Mouse (Mus musculus): ENCODE data around the gene Kank1. TPM values are rescaled to one million over a fixed set of nuclear protein-coding genes. Genes with fewer than 3 reads are reported as not detected.

Kank1 gene
- polyA plus RNA-seq, 1 experiment: not detected

DNA sequence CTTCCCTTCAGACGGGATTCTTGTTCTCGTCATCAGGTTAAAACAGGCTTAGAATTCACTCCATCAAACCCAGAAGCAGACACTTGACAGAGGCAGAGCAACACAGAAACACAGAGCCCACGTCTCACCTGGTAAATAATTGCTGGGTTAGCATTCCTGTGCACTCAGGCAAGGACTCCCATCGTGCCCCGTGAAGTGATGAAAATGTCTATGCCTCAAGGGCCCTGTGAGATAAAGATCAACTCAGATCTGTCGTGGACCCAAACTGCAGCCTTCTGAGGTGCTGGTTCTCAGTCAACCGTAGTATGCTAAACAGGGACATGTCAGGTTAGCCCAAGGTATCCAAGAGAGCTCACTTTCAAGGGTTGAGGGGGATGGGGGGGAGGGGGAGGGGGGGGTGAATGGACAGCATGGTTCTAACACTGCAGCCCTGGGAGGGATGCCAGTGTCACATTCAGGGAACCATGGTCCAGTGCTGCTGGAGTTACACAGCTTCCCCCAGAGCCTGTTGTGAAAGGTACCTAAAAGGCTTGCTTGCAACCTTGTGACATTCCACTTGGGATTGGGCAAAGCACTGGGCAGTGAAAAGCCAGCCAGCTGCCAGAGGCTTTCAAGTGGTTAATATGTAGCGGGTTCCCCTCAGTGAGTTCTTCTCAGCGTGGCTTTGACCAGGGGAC lies 14.7 kb upstream of the Kank1 start:
- no peak overlapping the region for H3K27ac ChIP-seq (ENCODE audit: insufficient read depth, low read depth, low read length)
- H3K4me1 ChIP-seq (ENCODE audit: control insufficient read depth, insufficient read depth, low read length): no peaks in the 10 kb centered on the region
- TF ChIP-seq CTCF (IDR thresholded peaks at IDR 0.05; ENCODE audit: low read depth, low read length): no peak
- no peak for TF ChIP-seq POLR2A (IDR thresholded peaks at IDR 0.05; ENCODE audit: borderline replicate concordance, low read depth, low read length)
- no peak overlapping the region for H3K4me3 ChIP-seq (ENCODE audit: insufficient read depth, low read length)

DNA sequence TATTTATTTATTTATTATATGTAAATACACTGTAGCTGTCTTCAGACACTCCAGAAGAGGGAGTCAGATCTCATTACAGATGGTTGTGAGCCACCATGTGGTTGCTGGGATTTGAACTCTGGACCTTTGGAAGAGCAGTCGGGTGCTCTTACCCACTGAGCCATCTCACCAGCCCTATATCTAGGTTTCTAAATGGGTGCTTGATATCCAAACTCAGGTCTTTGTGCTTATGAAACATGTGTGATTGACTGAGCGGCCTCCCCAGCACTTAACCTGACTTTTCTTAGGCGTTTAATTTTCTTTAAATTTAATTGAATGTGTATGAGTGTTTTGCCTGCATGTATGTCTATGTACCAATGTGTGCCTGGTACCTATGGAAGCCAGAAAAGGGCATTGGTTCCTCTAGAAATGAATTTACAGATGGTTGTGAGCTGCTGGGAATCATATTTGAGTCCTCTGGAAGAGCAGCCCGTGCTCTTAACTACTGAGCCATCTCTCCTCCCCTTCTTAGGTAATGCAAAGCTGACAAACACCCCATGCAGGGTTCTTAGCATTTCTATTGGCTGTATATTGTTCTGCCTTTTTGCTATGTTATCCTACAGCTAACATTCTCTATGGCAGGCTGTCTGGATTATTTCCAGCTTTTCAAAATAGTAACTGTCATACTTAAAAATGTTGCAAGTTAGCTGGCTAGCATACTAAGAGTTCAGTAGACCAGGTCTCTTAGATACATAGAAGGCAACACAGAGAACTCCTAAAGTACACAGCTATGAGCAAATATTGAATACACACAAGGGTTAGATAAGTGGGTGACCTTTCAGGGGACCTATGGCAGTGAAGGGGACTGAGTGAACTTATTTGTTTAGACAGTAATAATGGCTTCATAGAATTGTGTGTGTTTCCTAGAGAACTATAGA lies 6.5 kb upstream of the Kank1 start:
- no peak overlapping the region for H3K27ac ChIP-seq (ENCODE audit: insufficient read depth, low read depth, low read length)
- no peak for TF ChIP-seq CTCF (IDR thresholded peaks at IDR 0.05; ENCODE audit: low read depth, low read length)
- no peak overlapping the region for H3K4me3 ChIP-seq (ENCODE audit: insufficient read depth, low read length)

DNA sequence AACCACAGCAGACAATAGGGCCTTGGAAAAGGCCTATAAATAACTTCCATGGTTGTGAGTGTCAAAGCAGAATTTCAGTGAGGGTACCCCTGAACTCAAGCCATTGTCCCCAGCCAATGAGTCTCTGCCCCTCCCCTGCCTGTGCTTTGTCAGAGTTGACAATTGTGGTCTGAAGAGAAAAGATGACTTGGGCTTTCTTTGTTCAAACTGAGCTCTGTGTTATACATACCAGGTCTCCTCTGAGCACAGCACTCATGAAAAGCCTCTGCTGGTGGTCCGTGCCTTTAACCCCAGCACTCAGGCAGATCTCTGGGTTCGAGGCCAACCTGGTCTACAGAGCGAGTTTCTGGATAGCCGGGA lies 5.8 kb upstream of the Kank1 start:
- no peak for TF ChIP-seq POLR2A (IDR thresholded peaks at IDR 0.05; ENCODE audit: borderline replicate concordance, low read depth, low read length)
- TF ChIP-seq CTCF (IDR thresholded peaks at IDR 0.05; ENCODE audit: low read depth, low read length): no peak
- H3K27ac ChIP-seq (ENCODE audit: insufficient read depth, low read depth, low read length): no peak overlapping the region
- no peak overlapping the region for H3K4me3 ChIP-seq (ENCODE audit: insufficient read depth, low read length)
- H3K4me1 ChIP-seq (ENCODE audit: control insufficient read depth, insufficient read depth, low read length): no peaks in the 10 kb centered on the region; the same call in 1 of the 2 replicates

More for the DNA sequence above, 6.5 kb upstream of the Kank1 start:
- H3K4me1 ChIP-seq (ENCODE audit: control insufficient read depth, insufficient read depth, low read length): no peaks in the 10 kb centered on the region; the same call in 1 of the 2 replicates

DNA sequence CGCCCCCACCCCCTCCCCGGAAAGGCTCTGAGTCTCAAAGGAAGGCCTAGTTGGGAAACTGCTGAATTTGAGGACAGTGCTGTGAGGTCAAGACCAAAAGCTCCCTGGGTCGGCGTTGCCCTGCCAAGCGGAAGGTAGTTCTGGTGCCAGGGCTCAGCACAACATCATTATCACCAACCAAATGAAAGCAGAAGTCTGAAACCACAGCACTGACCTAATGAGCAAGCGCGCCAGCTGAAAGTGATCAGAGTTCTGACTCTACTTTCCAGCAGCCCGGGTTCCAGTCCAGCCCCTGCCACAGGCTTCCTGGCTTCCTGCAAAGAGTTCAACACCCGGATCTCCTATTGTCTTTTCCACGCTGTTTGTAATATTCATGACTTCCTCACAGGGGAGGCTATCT lies 4.7 kb upstream of the Kank1 start:
- H3K4me3 ChIP-seq (ENCODE audit: insufficient read depth, low read length): no peak overlapping the region
- TF ChIP-seq CTCF (IDR thresholded peaks at IDR 0.05; ENCODE audit: low read depth, low read length) (no peak), POLR2A (IDR thresholded peaks at IDR 0.05; ENCODE audit: borderline replicate concordance, low read depth, low read length) (no peak)
- H3K27ac ChIP-seq (ENCODE audit: insufficient read depth, low read depth, low read length): no peak overlapping the region
- H3K4me1 ChIP-seq (ENCODE audit: control insufficient read depth, insufficient read depth, low read length): no peaks in the 10 kb centered on the region; the same call in 1 of the 2 replicates

DNA sequence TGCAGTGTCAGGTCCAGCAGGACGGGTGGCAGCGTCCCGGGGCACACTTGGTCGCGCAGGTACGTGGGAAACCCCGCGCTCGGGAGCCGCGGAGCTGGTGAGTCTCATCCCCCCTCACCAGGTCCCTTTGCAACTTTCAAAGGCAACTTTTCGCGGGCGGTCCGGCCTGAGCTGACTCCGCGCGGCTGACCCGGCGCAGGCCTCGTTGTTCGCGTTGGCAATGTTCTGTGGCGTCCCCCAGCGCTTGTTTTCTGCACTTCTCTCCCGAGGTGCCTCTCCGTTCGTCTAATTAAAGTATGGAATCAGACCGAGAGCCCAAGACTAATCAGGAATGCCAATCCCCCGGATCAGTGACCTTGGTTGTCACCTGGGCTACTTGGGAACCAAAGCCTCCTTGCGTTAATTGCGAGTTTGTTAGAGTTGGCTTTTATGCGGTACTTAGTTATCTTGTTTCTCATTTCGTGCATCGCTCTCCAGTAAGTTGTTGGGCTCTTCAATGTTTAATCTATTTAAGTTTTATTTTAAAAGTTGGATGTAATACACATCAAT lies 791 bp downstream of the Kank1 start:
- Histone ChIP-seq H3K4me1 (ENCODE audit: control insufficient read depth, insufficient read depth, low read length) (no peaks in the 10 kb centered on the region), H3K4me3 (ENCODE audit: insufficient read depth, low read length) (no peak overlapping the region)
- TF ChIP-seq CTCF (IDR thresholded peaks at IDR 0.05; ENCODE audit: low read depth, low read length) (no peak), POLR2A (IDR thresholded peaks at IDR 0.05; ENCODE audit: borderline replicate concordance, low read depth, low read length) (no peak)

DNA sequence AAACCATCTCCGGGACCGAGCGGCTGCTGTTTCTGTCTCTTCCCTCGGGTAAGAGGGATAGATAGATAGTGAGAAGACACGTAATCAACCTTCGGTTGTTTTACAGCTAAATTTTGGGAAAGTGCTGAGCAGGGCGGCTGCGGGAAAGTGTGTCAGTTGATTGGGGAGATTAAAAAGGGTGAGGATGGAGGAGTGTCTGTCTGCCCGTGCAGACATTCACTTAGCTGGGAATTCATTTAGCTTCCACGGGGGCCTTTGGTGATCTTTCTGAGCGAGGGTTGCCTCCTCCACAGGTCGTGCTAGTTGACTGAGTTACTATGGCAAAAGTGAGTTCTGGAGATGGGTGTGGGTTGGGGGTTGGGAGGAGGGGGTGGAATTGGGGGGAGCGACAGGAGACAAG lies 1.3 kb downstream of the Kank1 start:
- no peak overlapping the region for H3K27ac ChIP-seq (ENCODE audit: insufficient read depth, low read depth, low read length)
- no peak overlapping the region for H3K4me3 ChIP-seq (ENCODE audit: insufficient read depth, low read length)
- no peaks in the 10 kb centered on the region for H3K4me1 ChIP-seq (ENCODE audit: control insufficient read depth, insufficient read depth, low read length)
- TF ChIP-seq POLR2A (IDR thresholded peaks at IDR 0.05; ENCODE audit: borderline replicate concordance, low read depth, low read length) (no peak), CTCF (IDR thresholded peaks at IDR 0.05; ENCODE audit: low read depth, low read length) (no peak)

More for the DNA sequence above, 791 bp downstream of the Kank1 start:
- no peak overlapping the region for H3K27ac ChIP-seq (ENCODE audit: insufficient read depth, low read depth, low read length)

DNA sequence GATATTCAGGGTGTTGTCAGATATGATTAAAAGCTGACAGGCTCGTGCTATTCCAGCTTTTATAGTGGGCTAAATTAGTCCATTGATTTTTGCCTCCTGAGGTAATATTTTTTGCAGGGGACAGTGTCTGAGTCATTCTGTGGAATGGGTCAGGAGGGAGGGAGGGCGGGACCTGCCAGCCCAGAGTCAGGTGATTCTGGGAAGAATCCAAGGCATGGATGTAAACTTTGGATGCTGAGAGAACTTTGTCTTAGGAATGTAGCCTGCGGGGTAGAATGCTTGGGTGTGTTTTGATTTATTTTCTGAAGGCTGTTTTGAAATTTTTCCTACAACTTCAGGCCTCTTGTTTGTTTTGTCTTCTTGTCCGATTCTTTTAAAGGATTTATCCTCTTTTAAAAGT lies 6.8 kb downstream of the Kank1 start:
- TF ChIP-seq CTCF (IDR thresholded peaks at IDR 0.05; ENCODE audit: low read depth, low read length) (no peak), POLR2A (IDR thresholded peaks at IDR 0.05; ENCODE audit: borderline replicate concordance, low read depth, low read length) (no peak)

DNA sequence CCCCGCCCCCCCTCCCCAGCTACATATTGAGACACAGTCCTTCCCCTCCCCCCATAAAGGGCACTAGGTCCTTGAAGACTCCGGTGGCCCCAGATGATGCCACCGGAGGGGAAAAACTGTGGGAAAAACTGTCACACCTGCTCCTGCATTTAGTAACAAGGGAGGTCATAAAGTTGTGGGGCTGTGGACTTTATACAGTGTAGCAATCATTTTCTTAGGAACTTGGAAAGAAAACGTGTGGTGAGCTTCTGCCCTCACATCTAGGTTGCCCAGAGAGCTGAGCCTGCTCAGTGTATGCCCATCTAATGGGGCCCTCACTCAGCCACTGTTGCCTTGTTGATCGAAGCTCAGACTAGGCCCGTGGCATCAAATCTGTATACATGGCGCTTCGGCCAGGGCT lies 9.3 kb downstream of the Kank1 start:
- Histone ChIP-seq H3K27ac (ENCODE audit: insufficient read depth, low read depth, low read length) (no peak overlapping the region), H3K4me3 (ENCODE audit: insufficient read depth, low read length) (no peak overlapping the region), H3K4me1 (ENCODE audit: control insufficient read depth, insufficient read depth, low read length) (no peaks in the 10 kb centered on the region)
- TF ChIP-seq CTCF (IDR thresholded peaks at IDR 0.05; ENCODE audit: low read depth, low read length) (no peak), POLR2A (IDR thresholded peaks at IDR 0.05; ENCODE audit: borderline replicate concordance, low read depth, low read length) (no peak)

More for the DNA sequence above, 6.8 kb downstream of the Kank1 start:
- Histone ChIP-seq H3K4me3 (ENCODE audit: insufficient read depth, low read length) (no peak overlapping the region), H3K4me1 (ENCODE audit: control insufficient read depth, insufficient read depth, low read length) (no peaks in the 10 kb centered on the region), H3K27ac (ENCODE audit: insufficient read depth, low read depth, low read length) (no peak overlapping the region)

DNA sequence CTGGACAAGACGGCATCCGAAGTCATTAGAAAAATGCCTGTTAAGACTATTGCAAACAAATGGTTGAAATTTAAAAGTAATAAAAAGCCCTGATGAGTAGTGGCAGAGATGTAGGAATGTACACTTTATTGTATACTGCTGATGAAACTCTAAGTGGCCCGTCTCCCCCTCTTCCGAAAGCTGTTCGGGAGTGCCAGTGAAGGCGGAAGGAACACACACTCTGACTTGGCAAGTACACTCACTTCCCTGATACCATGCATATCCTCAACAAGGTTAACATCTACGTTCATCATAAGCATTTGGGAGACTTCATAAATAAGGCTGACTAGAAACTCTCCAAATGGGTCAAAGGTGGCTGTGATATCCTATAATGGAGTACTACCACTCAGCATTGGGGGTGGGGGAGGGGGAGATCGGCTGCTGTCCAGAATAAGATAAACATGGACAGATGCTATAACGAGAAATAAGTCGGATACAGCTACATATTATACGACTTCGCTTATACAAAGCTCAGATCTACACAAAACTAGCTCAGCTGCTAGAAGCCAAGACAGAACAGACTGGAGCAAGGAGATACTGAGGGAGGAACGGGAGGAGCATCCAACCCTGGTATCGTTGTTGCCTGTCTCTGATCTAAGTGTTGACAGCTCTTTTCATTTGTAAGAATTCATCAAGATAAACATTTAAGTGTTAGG lies 11.2 kb downstream of the Kank1 start:
- TF ChIP-seq CTCF (IDR thresholded peaks at IDR 0.05; ENCODE audit: low read depth, low read length) (no peak), POLR2A (IDR thresholded peaks at IDR 0.05; ENCODE audit: borderline replicate concordance, low read depth, low read length) (no peak)
- no peak overlapping the region for H3K4me3 ChIP-seq (ENCODE audit: insufficient read depth, low read length)
- H3K4me1 ChIP-seq (ENCODE audit: control insufficient read depth, insufficient read depth, low read length): no peaks in the 10 kb centered on the region
- H3K27ac ChIP-seq (ENCODE audit: insufficient read depth, low read depth, low read length): no peak overlapping the region

Measured in bone marrow macrophage, adult 2 months (primary cell).